In genomic region chr5:135657703-135658373, GRCm38 (mm10) we compare ENCODE assay signal across 9 mouse cellular contexts. TPM values are rescaled to one million over a fixed set of nuclear protein-coding genes. Genes with fewer than 3 reads are reported as not detected.
DNase-seq lines count a peak whose midpoint lies in the region; ATAC-seq lines count a peak whose summit lies in the region.
"Had no signal": no experiment of that assay in that cellular context is flagged by ENCODE, and none has a peak within 500 bp of the region (broad histone marks: within the 10 kb centered on the region; RNA-seq: fewer than 3 reads in every experiment).

No protein-coding gene starts in this region.

- no peaks in the 10 kb centered on the region for H3K36me3 ChIP-seq in kidney, embryonic 15.5 days

- no peak overlapping the region for H3K27ac ChIP-seq in kidney, embryonic 15.5 days
- H3K27ac ChIP-seq: kidney, postnatal 0 days had no signal

- ATAC-seq in kidney, embryonic 15.5 days (replicated peaks; ENCODE audit: low FRiP score) = no peak
- ATAC-seq in hematopoietic stem cell, adult 5-6 weeks (replicated peaks in 1 of 2; ENCODE audit: insufficient read depth in 1 of 2, low FRiP score in 2 of 2, low TSS enrichment in 1 of 2, low read depth in 1 of 2, poor library complexity in 2 of 2, severe bottlenecking in 2 of 2) = peak; percentile 12 to 32; a peak in 1 of 4 replicates
- peak; percentile 81 for ATAC-seq in megakaryocyte progenitor cell, adult 5-6 weeks (replicated peaks; ENCODE audit: poor library complexity)

- H3K4me2 ChIP-seq in kidney, embryonic 15.5 days = no peak overlapping the region

- intact Hi-C loops in left cerebral cortex, postnatal 36 days (cut with DNase I) = no loop called here

- peak; percentile 43 to 72 for DNase-seq in kidney, postnatal 25 days
- DNase-seq in ZHBTc4 (ENCODE audit: low read depth, low spot score) = peak; percentile 68
- no peak for DNase-seq in embryo, embryonic 10 days (ENCODE audit: low spot score)
- no peak for DNase-seq in left cerebral cortex, postnatal 36 days (ENCODE audit: low spot score in 2 of 2)
- DNase-seq: right cerebral cortex, postnatal 25 days had no signal

- WGBS in kidney, embryonic 15.5 days = 60% methylated on average over 17 of the region's 17 CpGs

- no peak overlapping the region for H3K9ac ChIP-seq in kidney, embryonic 15.5 days

- H3K4me3 ChIP-seq in kidney, embryonic 15.5 days (replicated peaks) = no peak overlapping the region

- 0 out of 2 replicates have a peak, but pooled peaks cover 7% of the 10 kb centered on the region for H3K4me1 ChIP-seq in kidney, embryonic 15.5 days

- H3K27me3 ChIP-seq in kidney, embryonic 15.5 days = no peaks in the 10 kb centered on the region

- no peaks in the 10 kb centered on the region for H3K9me3 ChIP-seq in kidney, embryonic 15.5 days (replicated peaks)

RNA-seq across cellular contexts. Expression of gene Por, which starts 12.0 kb away (rescaled TPM):
- polyA plus RNA-seq in kidney, embryonic 15.5 days (2015; fragmentation: Nextera tagmentation; extraction: Ambion mirVana) = 78.2 and 89.0 TPM in 2 replicates
- 75.9 and 96.4 TPM in 2 replicates for total RNA-seq in hematopoietic stem cell, adult 5-6 weeks (2017)
- 12.7 and 21.3 TPM in 2 replicates for total RNA-seq in megakaryocyte progenitor cell, adult 5-6 weeks (2015)
- 25.2 and 36.5 TPM in 2 replicates for total RNA-seq in megakaryocyte progenitor cell, adult 5-6 weeks (2017)
- 10 to 100 TPM; 83.7 to 90.9 TPM for total RNA-seq in left cerebral cortex, postnatal 36 days (2021)

RNA-seq across cellular contexts. Expression of gene Rhbdd2, which starts 25.4 kb away (rescaled TPM):
- 45.9 and 51.9 TPM in 2 replicates for polyA plus RNA-seq in kidney, embryonic 15.5 days (2015; fragmentation: Nextera tagmentation; extraction: Ambion mirVana)
- total RNA-seq in hematopoietic stem cell, adult 5-6 weeks (2017) = 13.4 and 21.0 TPM in 2 replicates
- total RNA-seq in megakaryocyte progenitor cell, adult 5-6 weeks (2015) = 14.2 and 17.1 TPM in 2 replicates
- total RNA-seq in megakaryocyte progenitor cell, adult 5-6 weeks (2017) = 3.0 and 4.6 TPM in 2 replicates
- 10 to 100 TPM; 77.2 to 90.2 TPM for total RNA-seq in left cerebral cortex, postnatal 36 days (2021)

Comparison
In these comparisons a context has a peak if more than half of its experiments do, and no peak if none do; other contexts are left out.
1. DNase-seq: peak in kidney, postnatal 25 days (2 of 2) and ZHBTc4 (single experiment); none in embryo, embryonic 10 days (single experiment) and left cerebral cortex, postnatal 36 days (0 of 2).